Mouse (Mus musculus) T-helper 1 cell (primary cell): Measurements from ENCODE around the gene Kcnab3.

ENCODE experiments used
- in situ Hi-C: fragments of 300-600 bp; cut with MboI, MseI; formaldehyde crosslinking; loops from one replicate; pipeline ENCODE4 v1.15.1; 2025; ENCODE audit warnings: high pct_unique_total_duplicates

The Kcnab3 gene

GRCm38 (mm10) chr11:69331929-69332405, 5.9 kb downstream of the Kcnab3 start:
- in situ Hi-C loops = no loop called here

- in situ Hi-C loops = no loop called here
Measured at GRCm38 (mm10) chr11:69332713-69333253, 6.7 kb downstream of the Kcnab3 start.

- in situ Hi-C loops = no loop called here
Measured at GRCm38 (mm10) chr11:69333922-69334321, 7.9 kb downstream of the Kcnab3 start.

- in situ Hi-C loops = no loop called here
Measured at GRCm38 (mm10) chr11:69334796-69335195, 8.7 kb downstream of the Kcnab3 start.

- in situ Hi-C loops = no loop called here
Measured at GRCm38 (mm10) chr11:69340161-69341131, 14.4 kb downstream of the Kcnab3 start, which contains the start of gene Rnf227. Gene Rnf227, plus strand, starts transcription at chr11:69340461.

- in situ Hi-C loops = no loop called here
Measured at GRCm38 (mm10) chr11:69346441-69346840, 20.4 kb downstream of the Kcnab3 start.

- in situ Hi-C loops = no loop called here
Measured at GRCm38 (mm10) chr11:69356544-69356943, 30.5 kb downstream of the Kcnab3 start.

GRCm38 (mm10) chr11:69357690-69358089, 31.6 kb downstream of the Kcnab3 start:
- in situ Hi-C loops = no loop called here

GRCm38 (mm10) chr11:69362021-69362420, 36.0 kb downstream of the Kcnab3 start:
- in situ Hi-C loops = loop anchor here (5.0 kb wide), 1 partner anchor 100 kb away; no protein-coding TSS in a partner anchor

GRCm38 (mm10) chr11:69362479-69362878, 36.4 kb downstream of the Kcnab3 start:
- in situ Hi-C loops = loop anchor here (5.0 kb wide), 1 partner anchor 100 kb away; no protein-coding TSS in a partner anchor

- in situ Hi-C loops = loop anchor here (5.0 kb wide), 1 partner anchor 102 kb away; no protein-coding TSS in a partner anchor
Measured at GRCm38 (mm10) chr11:69364376-69364775, 38.3 kb downstream of the Kcnab3 start.

GRCm38 (mm10) chr11:69364910-69365309, 38.9 kb downstream of the Kcnab3 start:
- in situ Hi-C loops = loop anchor here (5.0 kb wide), 1 partner anchor 103 kb away; no protein-coding TSS in a partner anchor

- in situ Hi-C loops = no loop called here
Measured at GRCm38 (mm10) chr11:69365722-69366121, 39.7 kb downstream of the Kcnab3 start.

GRCm38 (mm10) chr11:69366157-69366854, 40.2 kb downstream of the Kcnab3 start:
- in situ Hi-C loops = no loop called here

GRCm38 (mm10) chr11:69366855-69367615, 41.0 kb downstream of the Kcnab3 start:
- in situ Hi-C loops = no loop called here

- in situ Hi-C loops = no loop called here
Measured at GRCm38 (mm10) chr11:69367616-69368355, 41.7 kb downstream of the Kcnab3 start.

GRCm38 (mm10) chr11:69368356-69369214, 42.5 kb downstream of the Kcnab3 start:
- in situ Hi-C loops = no loop called here

GRCm38 (mm10) chr11:69369215-69369989, 43.3 kb downstream of the Kcnab3 start, which contains the start of gene Chd3:
Gene Chd3, minus strand, starts transcription at chr11:69369406.
- in situ Hi-C loops = no loop called here
